Mouse (Mus musculus) myocyte (in vitro differentiated cells): ENCODE measurements around the gene Xylt1.

Experiments
- MYOD1 ChIP-seq, 3 experiments: IDR thresholded peaks; one replicate each; pipeline ENCODE4 v1.6.1; 2011; ENCODE audit warnings: control low read depth in 2 of 3, low read depth in 2 of 3, mild to moderate bottlenecking in 2 of 3, moderate library complexity in 1 of 3; ENCODE audit not compliant: insufficient read length in 2 of 3, control insufficient read depth in 1 of 3
- POLR2A ChIP-seq: IDR thresholded peaks from one replicate; pipeline ENCODE4 v1.6.1; 2011; ENCODE audit warnings: low read depth, mild to moderate bottlenecking, control low read depth, moderate library complexity; ENCODE audit not compliant: insufficient read length

DNA sequence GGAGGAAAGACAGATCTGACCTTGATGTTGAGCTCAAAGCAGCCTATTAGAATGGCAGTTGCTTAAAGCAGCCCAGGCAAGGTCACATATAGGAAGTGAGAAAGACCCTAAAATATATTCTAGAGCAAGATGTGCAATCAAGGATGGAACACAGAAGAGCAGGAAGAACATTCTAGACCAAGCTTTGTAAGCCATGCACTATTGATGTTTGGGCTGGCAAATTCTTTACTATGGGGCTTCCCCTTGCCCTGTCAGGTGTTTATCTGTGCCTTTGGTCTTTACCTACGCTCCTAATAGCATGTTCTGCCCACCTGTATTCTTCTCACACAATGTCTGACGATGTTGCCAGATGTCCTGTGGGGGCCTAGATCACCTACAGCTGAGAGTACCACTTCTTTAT lies 213.4 kb downstream of the Xylt1 start:
- no peak for TF ChIP-seq POLR2A
- no peak for TF ChIP-seq MYOD1 (IDR thresholded peaks at IDR 0.05; ENCODE audit: control insufficient read depth in 1 of 3, insufficient read length in 2 of 3, low read depth in 2 of 3)
